ENCODE assay signal across 8 mouse cellular contexts in genomic region chr3:65319248-65320008, GRCm38 (mm10).
A peak's percentile ranks its signal among the peaks of the same experiment; 100 is the strongest.
DNase-seq lines count a peak whose midpoint lies in the region; ATAC-seq lines count a peak whose summit lies in the region.

No protein-coding gene starts in this region.

- no peaks in the 10 kb centered on the region for H3K9me3 ChIP-seq in midbrain, embryonic 14.5 days (ENCODE audit: control insufficient read depth, low read length)
- no peaks in the 10 kb centered on the region for H3K9me3 ChIP-seq in midbrain, embryonic 15.5 days

- H3K36me3 ChIP-seq in midbrain, embryonic 14.5 days (ENCODE audit: control insufficient read depth, insufficient read depth, low read length): no peaks in the 10 kb centered on the region
- no peaks in the 10 kb centered on the region for H3K36me3 ChIP-seq in midbrain, embryonic 15.5 days (replicated peaks)

- H3K4me2 ChIP-seq in midbrain, embryonic 14.5 days (ENCODE audit: low read length): no peak overlapping the region
- no peak overlapping the region for H3K4me2 ChIP-seq in midbrain, embryonic 15.5 days

- peak; percentile 73 for ATAC-seq in frontal cortex, adult (ENCODE audit: low TSS enrichment)
- ATAC-seq in midbrain, embryonic 14.5 days (ENCODE audit: low FRiP score, low TSS enrichment): no peak
- ATAC-seq in midbrain, embryonic 15.5 days (replicated peaks): no peak
- peak; percentile 81 for ATAC-seq in monocyte, adult 5-6 weeks (replicated peaks; ENCODE audit: insufficient number of reproducible peaks, low FRiP score, low TSS enrichment, poor library complexity, severe bottlenecking)

- no peak overlapping the region for H3K27ac ChIP-seq in midbrain, embryonic 14.5 days (replicated peaks; ENCODE audit: low read depth, low read length)
- H3K27ac ChIP-seq in midbrain, embryonic 15.5 days: no peak overlapping the region

- no peak for DNase-seq in frontal cortex, postnatal 10 days (ENCODE audit: low spot score in 2 of 2)
- DNase-seq in midbrain, embryonic 14.5 days: peak; percentile 43
- DNase-seq in brain, adult 2 months (ENCODE audit: low read depth, low spot score): peak; percentile 78
- DNase-seq in ovary, postnatal 10 days (ENCODE audit: low spot score): no peak
- no peak for DNase-seq in left cerebral cortex, postnatal 36 days (ENCODE audit: low spot score in 2 of 2)

- WGBS in midbrain, embryonic 14.5 days: 74% methylated on average over 7 of the region's 7 CpGs
- WGBS in midbrain, embryonic 15.5 days: 70% methylated on average over 7 of the region's 7 CpGs

- H3K9ac ChIP-seq in midbrain, embryonic 14.5 days (replicated peaks; ENCODE audit: low read length): no peak overlapping the region
- H3K9ac ChIP-seq in midbrain, embryonic 15.5 days: no peak overlapping the region

- H3K4me1 ChIP-seq in midbrain, embryonic 14.5 days (ENCODE audit: control insufficient read depth, insufficient read depth, low read length): no peaks in the 10 kb centered on the region
- H3K4me1 ChIP-seq in midbrain, embryonic 15.5 days: no peaks in the 10 kb centered on the region

- intact Hi-C loops in left cerebral cortex, postnatal 36 days (cut with DNase I): loop anchor here (10.0 kb wide), 1 partner anchor 205 kb away; no protein-coding TSS in a partner anchor

- H3K27me3 ChIP-seq in midbrain, embryonic 14.5 days (ENCODE audit: control insufficient read depth, insufficient read depth, low read length): no peaks in the 10 kb centered on the region
- H3K27me3 ChIP-seq in midbrain, embryonic 15.5 days (replicated peaks): no peaks in the 10 kb centered on the region

- H3K4me3 ChIP-seq in midbrain, embryonic 14.5 days (replicated peaks; ENCODE audit: low read depth, low read length): no peak overlapping the region
- H3K4me3 ChIP-seq in midbrain, embryonic 15.5 days: no peak overlapping the region

Comparison
In these comparisons a context has a peak if more than half of its experiments do, and no peak if none do; other contexts are left out.
1. ATAC-seq: peak in frontal cortex, adult (single experiment) and monocyte, adult 5-6 weeks (single experiment); none in midbrain, embryonic 14.5 days (single experiment) and midbrain, embryonic 15.5 days (single experiment).
2. DNase-seq: peak in midbrain, embryonic 14.5 days (single experiment) and brain, adult 2 months (single experiment); none in frontal cortex, postnatal 10 days (0 of 2), ovary, postnatal 10 days (single experiment) and left cerebral cortex, postnatal 36 days (0 of 2).